Mouse (Mus musculus): ENCODE data around the gene 4930558K02Rik.

The 4930558K02Rik gene

GRCm38 (mm10) chr1:161907795-161908457 is 71.5 kb downstream of the 4930558K02Rik start:
- DNase-seq (ENCODE audit: extremely low spot score, low read depth, low spot score): no peak

GRCm38 (mm10) chr1:161907111-161907510 is 72.3 kb downstream of the 4930558K02Rik start:
- DNase-seq (ENCODE audit: extremely low spot score, low read depth, low spot score): no peak

GRCm38 (mm10) chr1:161902692-161903452 is 76.6 kb downstream of the 4930558K02Rik start:
- no peak for DNase-seq (ENCODE audit: extremely low spot score, low read depth, low spot score)

GRCm38 (mm10) chr1:161900129-161900528 is 79.3 kb downstream of the 4930558K02Rik start:
- no peak for DNase-seq (ENCODE audit: extremely low spot score, low read depth, low spot score)

GRCm38 (mm10) chr1:161897235-161897634 is 82.2 kb downstream of the 4930558K02Rik start:
- no peak for DNase-seq (ENCODE audit: extremely low spot score, low read depth, low spot score)

GRCm38 (mm10) chr1:161896130-161896529 is 83.3 kb downstream of the 4930558K02Rik start:
- no peak for DNase-seq (ENCODE audit: extremely low spot score, low read depth, low spot score)

GRCm38 (mm10) chr1:161895014-161895413 is 84.4 kb downstream of the 4930558K02Rik start:
- DNase-seq (ENCODE audit: extremely low spot score, low read depth, low spot score): no peak

- no peak for DNase-seq (ENCODE audit: extremely low spot score, low read depth, low spot score)
These were observed 84.9 kb downstream of the 4930558K02Rik start for GRCm38 (mm10) chr1:161894553-161894952.

GRCm38 (mm10) chr1:161894126-161894525 is 85.3 kb downstream of the 4930558K02Rik start:
- DNase-seq (ENCODE audit: extremely low spot score, low read depth, low spot score): no peak

All from hindlimb bud, embryonic 11.5 days (tissue).